Mouse (Mus musculus) cerebellum, postnatal 36 days (tissue): ENCODE data around the gene Aldh1a2.

ENCODE experiments used
- DNase-seq, 2 experiments: peaks; one replicate each; pipeline ENCODE4 v3.0.0; 2021 to 2022; ENCODE audit warnings: mixed read lengths in 2 of 2

Gene Aldh1a2

DNA sequence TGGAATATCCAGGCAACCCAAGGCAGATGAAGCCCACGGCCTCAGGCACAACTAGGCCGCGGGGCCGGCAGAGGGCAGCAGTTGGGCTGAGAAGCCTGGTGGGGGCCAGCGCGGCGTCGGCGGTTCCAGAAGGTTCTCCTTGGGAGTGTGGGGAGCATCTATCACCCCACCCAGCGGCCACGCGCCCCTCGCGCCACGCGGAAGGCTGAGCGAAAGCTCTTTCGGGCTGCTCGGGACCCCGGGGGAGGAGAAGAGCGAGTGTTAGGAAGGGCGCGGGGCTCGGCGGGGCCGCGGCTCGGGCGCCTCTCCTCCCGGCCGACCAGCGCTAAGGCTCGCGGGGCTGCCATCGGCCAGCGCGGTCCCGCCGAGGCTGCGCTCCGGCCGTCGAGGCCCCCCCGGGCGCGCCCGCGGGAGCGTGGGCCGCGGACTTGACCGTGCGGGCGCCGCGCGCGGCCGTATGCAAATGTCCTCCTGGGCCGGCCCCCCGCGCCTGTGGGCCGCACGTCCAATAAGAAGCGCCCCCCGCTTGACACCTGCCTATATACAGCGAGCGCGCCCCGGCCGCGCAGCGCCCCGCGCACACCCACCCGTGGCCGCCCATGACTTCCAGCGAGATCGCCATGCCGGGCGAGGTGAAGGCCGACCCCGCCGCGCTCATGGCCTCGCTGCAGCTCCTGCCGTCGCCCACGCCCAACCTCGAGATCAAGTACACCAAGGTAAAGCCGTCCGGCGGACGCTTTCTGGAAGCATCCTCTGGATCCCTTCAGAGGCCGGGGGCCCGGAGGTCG lies at the start of gene Aldh1a2:
Aldh1a2 (plus strand) TSS at position 542 of the 788 bp plus-strand sequence.
- peak; percentile 3 to 22 for DNase-seq

DNA sequence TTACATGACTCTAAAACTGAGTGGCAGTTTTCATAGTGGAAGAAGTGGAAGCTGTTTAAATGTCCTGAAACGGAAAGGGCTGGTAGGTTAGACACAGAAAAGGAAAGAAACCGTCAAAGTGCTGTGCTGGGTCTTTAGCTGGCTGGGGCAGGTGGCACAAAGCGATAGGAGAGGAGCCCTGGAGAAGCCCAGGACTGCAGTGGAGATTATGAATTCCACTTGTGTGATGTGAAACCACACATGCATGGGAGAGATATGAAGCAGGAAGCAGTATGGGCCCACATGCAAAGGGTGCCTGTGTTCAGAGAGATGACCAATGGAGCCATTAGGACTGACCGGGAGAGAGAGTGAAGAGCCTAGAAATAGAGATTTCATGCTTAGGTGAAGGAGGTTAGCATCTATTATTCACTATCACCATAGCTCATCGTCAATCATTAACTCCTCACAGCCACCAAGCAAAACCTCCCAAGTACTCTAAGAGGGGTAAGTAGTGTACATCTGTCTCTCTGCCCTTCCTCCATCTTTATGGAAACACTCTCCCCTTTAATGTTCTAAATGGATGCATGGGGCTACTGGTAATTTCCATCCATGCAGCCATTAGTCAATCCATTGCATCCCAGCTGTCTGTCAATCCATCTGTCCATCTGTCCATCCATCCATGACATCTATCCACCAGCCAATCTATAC lies 49.4 kb upstream of the Aldh1a2 start:
- no peak for DNase-seq

DNA sequence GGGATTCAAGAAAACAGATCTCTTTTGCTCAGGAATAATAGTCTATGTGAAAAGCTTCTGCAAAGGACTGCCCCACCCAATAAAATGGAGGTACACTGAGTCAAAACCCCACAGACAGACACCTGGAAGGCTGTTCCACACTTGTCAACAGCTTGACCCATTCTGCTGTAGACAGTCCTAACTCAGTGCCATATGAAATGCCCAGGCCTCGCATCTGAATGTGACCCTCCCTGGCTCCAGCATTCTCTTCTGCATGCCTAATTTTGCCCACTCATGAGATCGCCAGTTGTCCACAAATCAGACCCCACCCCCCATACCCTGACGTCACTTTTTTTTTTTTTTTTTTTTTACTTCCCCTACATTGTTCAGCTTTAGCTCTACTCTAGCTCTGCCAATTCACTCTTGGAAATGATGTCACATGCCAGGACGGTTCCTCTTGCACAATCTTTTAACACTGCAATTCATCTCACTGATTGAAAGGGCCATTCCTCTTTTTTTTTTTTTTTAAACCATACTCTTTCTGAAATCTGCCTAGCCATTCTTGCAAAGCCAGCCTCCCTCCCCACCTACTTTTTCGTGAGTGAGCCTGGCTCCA lies 48.6 kb upstream of the Aldh1a2 start:
- no peak for DNase-seq

DNA sequence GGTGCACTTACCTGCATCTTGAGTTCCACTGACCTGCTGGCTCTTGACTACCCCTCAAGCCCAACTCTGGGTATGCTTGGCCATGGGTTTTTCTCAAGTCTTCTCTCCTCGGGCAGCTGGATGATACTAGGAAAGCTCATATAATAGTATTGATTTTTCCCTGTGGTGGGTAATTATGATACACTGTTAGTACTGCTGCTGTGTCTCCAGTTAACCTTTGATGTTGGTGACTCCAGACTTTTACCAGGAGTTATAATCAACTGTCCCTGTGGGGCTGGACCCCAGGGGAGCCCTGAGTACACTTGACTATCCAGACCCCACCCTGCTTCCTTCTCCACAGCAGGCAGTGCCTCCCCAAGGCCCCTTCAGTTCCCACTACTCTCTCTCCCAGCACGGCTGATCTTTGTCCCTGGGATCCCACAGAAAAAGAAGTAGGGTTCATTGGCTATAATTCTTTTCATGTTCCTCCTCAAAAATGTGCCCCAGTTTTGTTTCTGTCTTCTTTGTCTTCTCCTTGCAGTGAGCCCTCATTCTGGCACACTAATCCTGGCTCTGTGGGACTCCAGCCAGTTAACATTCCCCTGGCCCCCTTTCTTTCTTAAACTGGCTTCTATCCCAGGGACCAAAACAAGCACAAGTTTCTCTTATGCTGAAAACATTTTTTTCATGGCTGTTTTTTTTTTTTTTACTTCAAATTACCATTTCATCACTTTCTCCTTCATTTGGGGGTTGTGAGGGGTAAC lies 47.9 kb upstream of the Aldh1a2 start:
- DNase-seq: no peak

DNA sequence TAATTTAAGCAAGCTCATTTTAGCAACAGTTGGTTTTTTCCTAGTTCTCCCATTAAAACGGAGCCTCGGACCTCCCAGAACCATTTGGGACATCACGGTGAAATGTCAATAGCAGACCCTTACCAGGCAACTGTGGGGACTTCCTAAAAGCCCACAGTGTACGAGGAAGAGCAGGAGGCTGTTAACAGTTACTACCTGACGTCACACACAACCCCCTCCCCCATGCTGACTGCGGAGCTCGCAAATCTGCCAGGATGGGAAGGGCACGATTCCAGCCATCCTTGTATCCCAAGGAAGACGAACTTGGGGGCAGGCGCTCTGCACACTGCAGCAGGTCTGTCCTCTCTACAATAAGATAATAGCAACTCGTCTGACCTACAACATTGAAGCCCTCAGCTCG lies 47.1 kb upstream of the Aldh1a2 start, which contains the start of gene Aqp9:
Aqp9 (minus strand) TSS at position 172 of the 400 bp plus-strand sequence.
- DNase-seq: no peak

DNA sequence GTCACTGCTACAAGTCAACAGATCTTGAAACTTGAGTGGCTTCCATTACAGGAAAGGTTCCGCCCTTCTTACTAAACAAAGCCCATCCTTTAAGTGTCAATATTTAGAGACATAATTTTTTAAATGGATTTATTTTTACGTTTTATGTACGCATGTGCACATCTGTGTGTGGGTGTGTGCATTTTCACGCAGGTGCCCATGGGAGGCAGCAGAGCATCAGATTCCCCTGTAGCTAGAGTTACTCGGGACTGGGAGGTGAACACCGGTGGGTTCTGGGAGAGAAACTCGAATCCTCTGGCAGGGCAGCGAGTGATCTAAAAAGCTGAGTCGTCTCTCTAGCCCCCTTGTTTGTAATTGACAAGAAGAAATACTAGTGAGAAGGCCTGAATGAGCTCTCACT lies 42.1 kb upstream of the Aldh1a2 start:
- no peak for DNase-seq

DNA sequence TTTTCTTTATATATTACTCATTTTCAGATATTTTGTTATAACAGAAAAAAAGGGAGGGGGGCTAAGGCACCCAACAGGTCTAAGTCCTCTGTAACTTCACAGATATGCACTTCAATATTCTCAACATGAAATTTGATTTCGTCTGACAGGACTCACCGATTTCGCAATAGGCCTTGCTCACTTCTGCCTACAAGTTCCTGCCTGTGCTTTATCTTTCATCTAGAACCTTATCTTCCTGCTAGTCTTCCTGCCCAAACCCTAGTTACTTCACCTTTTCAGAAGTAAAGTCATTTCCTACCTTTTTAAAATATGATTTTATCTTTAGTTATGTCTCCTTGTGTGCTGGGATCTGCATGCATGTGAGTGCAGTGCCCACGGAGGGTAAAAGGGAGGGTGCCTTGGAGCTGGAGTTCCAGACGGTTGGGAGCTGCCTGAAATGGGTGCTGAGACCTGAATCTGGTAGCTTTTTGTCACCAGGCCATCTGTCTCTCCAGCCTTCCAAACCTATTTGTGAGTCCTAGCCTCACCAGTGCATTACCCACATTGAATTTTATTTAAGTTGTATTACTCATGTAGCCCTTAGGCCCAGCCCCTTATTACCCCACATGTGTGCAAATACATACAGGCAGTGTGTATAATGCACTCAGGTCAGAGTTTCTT lies 41.1 kb upstream of the Aldh1a2 start:
- DNase-seq: no peak

DNA sequence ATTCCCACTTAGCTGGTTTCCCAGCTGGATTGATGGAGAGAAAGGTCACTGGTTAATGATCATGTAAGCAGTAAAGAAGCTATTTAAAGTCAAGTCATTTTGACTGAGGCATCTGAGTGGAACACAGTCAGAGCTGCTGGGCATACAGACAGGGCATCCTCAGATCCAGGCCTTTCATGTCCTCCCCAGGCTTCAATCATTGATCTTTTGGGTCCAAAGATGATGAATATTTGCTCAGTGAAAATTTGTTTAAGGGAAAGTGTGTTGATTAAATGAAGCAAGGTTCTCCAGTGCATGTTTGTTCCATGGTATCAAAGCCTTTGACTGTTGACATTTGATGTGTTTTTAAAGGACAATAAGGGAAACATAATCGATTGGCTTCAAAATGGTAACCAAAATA lies 39.9 kb upstream of the Aldh1a2 start:
- no peak for DNase-seq

DNA sequence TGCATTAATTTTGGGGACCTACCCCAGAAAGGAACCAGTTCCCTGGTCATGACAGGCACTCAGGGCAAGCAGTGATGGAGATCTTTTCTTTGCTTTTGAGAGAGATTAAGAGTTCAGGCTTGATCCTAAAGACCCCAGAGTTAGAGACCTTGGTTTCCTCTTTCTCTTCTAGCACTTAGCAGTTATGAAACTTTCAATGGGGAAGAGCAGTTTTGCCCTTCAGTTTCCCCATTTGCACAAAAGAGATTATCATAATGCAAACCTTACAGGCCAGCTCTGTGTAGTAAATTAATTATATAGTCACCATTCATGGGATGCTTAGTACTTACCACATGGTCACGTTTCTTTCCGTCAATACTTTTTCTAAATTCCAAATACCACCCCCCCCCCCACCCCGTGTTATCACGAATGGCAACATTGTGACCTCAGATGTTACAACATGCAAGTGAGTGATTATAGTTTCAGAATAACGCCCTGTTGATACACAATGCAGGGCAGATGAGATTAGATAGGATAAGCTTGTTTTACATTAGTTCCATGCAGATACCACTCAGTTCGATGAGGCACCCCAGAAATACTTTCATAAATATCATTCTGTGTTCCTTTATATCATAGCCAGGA lies 36.2 kb upstream of the Aldh1a2 start:
- no peak for DNase-seq

DNA sequence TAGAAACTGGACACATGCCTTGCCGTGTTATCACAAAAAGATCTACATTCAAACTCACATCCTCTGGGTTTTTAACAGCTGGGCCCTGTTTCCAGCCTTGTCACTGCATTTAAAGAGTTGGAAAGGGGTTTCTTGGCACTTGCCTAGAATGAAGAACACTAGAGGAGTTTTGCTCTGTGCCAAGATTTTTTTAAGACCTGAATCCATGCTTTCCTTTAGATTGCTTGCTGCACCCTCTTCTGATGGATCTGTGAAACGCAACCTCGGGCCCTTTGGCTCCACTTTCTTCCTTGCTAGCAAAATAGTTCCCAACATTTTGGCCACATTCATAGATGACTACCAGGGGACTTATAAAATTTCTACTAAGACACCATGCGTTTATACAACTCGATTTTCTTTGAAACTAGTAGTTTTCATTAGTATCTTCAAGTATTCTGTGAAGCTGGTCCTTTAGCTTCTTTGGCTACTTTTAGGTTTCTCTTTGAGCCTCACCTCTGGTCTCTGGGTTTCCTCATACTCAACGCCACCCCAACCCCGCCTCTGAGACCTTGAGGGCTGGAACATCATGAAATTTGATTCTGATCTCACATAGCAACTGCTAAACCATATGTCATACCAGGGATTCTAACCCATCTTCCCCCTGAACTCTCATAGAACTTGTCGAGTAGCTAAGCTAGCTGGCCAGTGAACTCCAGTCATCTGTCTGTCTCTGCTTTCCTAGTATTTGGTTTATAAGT lies 35.5 kb upstream of the Aldh1a2 start:
- no peak for DNase-seq

DNA sequence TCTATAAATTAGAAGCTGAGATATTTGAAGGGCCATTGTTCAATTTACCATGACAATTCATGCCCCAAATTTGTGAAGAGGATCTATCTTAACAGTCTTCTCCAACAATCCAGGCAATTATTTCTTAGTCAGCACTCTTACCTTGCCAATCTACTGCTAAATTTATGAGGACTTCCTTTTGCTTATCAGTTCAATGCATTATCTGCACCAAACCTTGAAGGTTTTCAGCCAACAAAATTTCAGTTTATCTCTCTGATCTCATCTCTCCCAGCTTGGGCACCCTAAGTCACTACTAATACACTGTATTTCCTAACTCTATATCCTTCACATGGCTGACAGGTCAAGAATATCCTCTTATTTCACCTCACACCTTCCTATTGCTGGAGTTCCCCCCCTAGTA lies 30.3 kb upstream of the Aldh1a2 start:
- DNase-seq: no peak

DNA sequence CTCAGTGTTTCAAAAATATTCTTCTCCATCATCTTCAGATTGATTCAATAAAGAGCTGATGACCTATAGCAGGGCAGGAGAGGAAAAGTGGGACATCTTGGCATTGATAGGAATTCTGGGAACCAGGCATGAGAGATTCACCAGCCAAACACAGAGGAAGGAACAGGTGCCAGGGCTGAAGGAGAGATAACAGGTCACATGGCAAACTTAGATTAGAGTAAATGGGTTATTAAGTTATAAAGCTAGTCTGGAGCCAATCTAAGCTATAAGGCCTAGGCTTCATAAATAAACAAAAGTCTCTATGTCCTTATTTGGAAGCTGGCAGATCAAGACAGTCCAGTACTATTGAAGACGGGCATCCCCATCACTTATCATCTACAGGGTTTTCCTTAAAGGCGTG lies 29.8 kb upstream of the Aldh1a2 start:
- DNase-seq: no peak

DNA sequence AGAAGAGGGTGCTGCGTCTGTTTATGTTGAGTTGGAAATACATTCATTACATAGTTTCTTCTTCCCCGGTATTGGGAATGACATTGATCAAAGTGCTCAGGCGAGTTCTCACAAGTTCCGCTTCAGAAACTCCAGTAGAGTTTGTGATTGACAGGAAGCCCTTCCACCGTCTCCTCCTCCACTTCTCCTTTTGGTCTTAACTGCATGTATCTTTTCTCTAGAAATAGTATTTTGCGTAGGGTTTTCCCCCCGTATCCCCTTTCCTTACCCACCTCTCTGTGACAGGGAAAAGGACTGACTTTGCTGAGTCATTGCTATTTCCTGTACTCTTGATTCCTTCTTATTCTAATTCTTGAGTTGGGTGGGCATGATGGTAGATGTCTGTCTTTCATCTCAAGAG lies 28.2 kb upstream of the Aldh1a2 start:
- no peak for DNase-seq

DNA sequence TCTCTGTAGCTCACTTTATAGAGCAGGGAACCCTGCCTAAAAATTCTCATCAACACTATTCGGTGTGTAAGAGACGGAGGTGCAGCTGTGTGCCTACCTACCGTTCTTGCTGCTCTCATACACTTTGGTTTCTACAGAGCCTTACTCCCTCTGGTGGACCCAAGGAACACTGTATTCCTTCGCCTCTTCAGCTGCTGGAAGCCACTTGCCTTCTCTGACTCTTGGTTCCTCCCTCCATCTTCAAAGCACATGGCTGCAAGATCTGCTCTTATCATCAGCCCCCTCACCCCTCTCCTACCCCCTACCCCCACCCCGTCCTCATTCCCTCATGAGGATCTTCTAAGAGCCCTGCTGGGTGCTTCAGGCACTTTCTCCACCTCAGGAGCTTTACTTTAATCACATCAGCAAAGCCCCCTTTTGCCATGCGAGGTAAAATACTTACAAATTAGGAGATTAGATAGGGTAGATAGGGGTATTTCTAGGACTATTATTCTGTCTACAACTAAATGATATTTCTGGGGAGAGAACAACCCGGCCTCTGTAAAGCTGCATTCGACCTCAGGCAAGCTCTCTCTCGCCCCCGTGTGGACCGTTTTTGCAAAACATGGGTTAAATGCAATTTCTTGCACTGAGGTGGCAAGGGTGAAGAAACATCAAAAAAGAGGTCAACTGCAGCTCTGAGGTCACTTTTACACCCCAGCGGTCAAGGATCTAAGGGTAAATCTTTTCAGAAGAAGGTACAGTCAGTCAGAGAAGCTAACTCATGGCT lies 26.8 kb upstream of the Aldh1a2 start:
- DNase-seq: peak; percentile 57 to 59

DNA sequence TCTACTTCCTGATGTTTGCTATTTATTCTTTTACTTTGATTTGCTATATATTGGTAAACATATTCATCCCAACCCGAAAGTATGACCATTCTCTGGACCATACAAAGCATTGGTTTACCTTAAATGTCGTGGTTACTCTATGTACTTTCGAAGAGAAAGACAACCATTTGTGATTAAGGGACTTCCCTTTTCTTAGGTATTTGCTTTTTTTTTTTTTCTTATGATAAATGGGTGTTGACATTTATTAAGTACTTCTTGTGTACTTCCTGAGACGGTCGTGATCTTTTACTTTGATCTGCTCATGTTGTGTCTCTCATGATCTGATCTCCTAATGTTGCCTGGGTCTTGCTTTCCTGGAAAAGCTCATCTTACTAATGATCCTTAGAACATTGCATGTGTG lies 16.8 kb upstream of the Aldh1a2 start:
- no peak for DNase-seq

DNA sequence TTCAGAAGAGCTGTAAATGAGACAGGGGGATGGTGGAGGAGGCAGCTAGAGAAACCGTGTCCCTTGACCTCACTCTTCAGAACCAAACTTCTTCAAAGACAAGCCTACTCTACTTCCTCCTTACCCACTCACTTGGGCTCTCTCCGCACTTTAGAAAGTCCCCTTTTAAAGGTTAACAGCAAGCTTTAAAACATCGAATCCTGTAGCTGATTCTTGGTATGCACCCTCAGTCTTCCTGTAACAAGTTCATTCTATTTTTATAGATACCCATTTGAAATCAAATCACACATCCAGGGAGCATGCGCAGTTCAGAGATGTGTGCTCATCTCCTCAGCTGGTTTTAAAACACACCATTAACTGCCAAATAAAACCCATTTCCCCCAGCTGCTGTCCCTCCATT lies 13.3 kb upstream of the Aldh1a2 start:
- no peak for DNase-seq

DNA sequence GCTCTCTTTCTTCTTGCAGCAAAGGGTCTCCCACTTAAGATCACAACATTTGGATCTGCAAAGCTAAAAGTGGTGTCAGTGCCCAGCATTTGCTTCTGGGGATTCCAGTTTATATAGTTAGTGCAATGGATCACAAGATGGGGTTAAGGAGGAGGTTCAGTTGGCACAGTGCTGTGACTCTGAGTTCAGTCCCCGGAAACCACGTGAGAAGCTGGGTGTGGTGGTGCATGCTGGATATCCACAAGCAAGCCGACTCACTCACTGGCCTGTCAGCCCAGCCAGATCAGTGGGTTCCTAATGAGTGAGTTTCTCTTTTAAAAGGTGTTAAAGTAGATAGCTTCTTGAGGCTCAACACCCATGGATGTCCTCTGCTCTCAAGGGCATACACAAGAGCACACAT lies 6.3 kb upstream of the Aldh1a2 start:
- DNase-seq: no peak

DNA sequence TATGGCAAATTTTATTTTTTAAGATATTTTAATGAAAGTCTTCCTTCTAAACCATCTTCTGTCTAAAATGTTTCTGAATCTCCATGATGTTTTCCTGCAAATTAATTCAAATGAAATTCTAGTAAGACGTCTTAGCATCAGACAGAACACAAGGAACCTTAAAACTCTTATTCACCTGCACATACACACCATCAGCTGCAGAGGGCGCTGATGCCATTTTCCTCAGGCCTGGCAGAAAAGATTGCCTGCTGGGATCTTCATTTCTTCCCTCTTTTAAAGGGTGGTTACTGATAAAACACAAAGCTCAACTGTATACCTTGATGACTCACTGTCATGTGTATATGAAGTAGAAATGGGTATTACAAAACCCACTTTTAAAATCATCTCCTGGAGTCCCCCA lies 4.7 kb upstream of the Aldh1a2 start:
- peak; percentile 6 to 13 for DNase-seq

DNA sequence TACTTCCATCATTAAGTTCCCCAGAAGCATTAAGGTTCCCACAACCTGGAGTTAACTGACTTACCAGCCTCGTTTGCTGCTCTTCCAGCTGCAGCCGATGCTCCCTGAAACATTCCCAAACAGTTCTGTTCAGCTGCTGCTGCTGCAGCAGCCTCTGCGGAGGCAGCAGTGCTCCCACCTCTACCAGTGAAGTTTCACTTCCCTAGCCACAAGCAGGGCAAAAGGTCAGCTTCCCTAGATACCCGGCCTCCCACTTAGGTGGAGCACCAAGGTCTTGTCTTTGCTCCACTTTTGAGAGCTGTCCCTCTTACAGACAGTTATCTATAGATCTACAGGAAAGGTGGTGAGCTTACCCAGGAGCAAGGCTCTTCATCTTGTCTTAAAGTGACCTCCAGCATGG lies 2.0 kb upstream of the Aldh1a2 start:
- DNase-seq: no peak
